ENCODE assay signal across 8 mouse cellular contexts in genomic region chr3:148987591-148988292, GRCm38 (mm10). TPM values are rescaled to one million over a fixed set of nuclear protein-coding genes. Genes with fewer than 3 reads are reported as not detected.
DNase-seq lines count a peak whose midpoint lies in the region; ATAC-seq lines count a peak whose summit lies in the region.

No protein-coding gene starts in this region.

- no peaks in the 10 kb centered on the region for H3K9me3 ChIP-seq in intestine, embryonic 15.5 days
- no peaks in the 10 kb centered on the region for H3K9me3 ChIP-seq in limb, embryonic 12.5 days
- no peaks in the 10 kb centered on the region for H3K9me3 ChIP-seq in midbrain, embryonic 11.5 days (ENCODE audit: control insufficient read depth, low read length)

- peaks cover 11% of the 10 kb centered on the region; the same call in 1 of the 2 replicates for H3K4me1 ChIP-seq in intestine, embryonic 15.5 days (replicated peaks)
- peaks cover 43% of the 10 kb centered on the region for H3K4me1 ChIP-seq in limb, embryonic 12.5 days (replicated peaks)
- peaks cover 30% of the 10 kb centered on the region for H3K4me1 ChIP-seq in midbrain, embryonic 11.5 days (ENCODE audit: control insufficient read depth, insufficient read depth, low read length)

- no peaks in the 10 kb centered on the region for H3K27me3 ChIP-seq in intestine, embryonic 15.5 days (replicated peaks)
- no peaks in the 10 kb centered on the region for H3K27me3 ChIP-seq in limb, embryonic 12.5 days
- H3K27me3 ChIP-seq in midbrain, embryonic 11.5 days (ENCODE audit: control insufficient read depth, insufficient read depth, low read length): no peaks in the 10 kb centered on the region

- under 1% methylated on average over 45 of the region's 45 CpGs for WGBS in intestine, embryonic 15.5 days
- under 1% methylated on average over 45 of the region's 45 CpGs for WGBS in limb, embryonic 12.5 days
- under 1% methylated on average over 45 of the region's 45 CpGs for WGBS in midbrain, embryonic 11.5 days

- peak overlapping the region; percentile 83 for H3K9ac ChIP-seq in intestine, embryonic 15.5 days
- peak overlapping the region; percentile 99 for H3K9ac ChIP-seq in limb, embryonic 12.5 days (replicated peaks)
- H3K9ac ChIP-seq in midbrain, embryonic 11.5 days (ENCODE audit: low read length): peak overlapping the region; percentile 95

- peak overlapping the region; percentile 79 for H3K4me3 ChIP-seq in intestine, embryonic 15.5 days (replicated peaks)
- H3K4me3 ChIP-seq in limb, embryonic 12.5 days (replicated peaks): peak overlapping the region; percentile 82
- H3K4me3 ChIP-seq in midbrain, embryonic 11.5 days (ENCODE audit: low read depth, low read length): peak overlapping the region; percentile 98

- DNase-seq in adrenal gland, adult 8-10 months: peak; percentile 76
- peak; percentile 75 for DNase-seq in embryo, embryonic 11.5 days (ENCODE audit: low read depth, low spot score)
- DNase-seq in gastrocnemius, postnatal 36 days: peak; percentile 71 to 76
- DNase-seq in midbrain, embryonic 11.5 days (ENCODE audit: low spot score, missing footprints): peak; percentile 97
- peak; percentile 71 for DNase-seq in right cerebral cortex, postnatal 4 days
- no peak for DNase-seq in T-cell, adult 2 months (ENCODE audit: low spot score)

- peak; percentile 70 for ATAC-seq in intestine, embryonic 15.5 days
- ATAC-seq in limb, embryonic 12.5 days (ENCODE audit: insufficient number of reproducible peaks, insufficient read depth, low FRiP score, low TSS enrichment, low read depth): peak; percentile 45
- peak; percentile 57 for ATAC-seq in midbrain, embryonic 11.5 days (ENCODE audit: low FRiP score)

- H3K36me3 ChIP-seq in intestine, embryonic 15.5 days: no peaks in the 10 kb centered on the region
- no peaks in the 10 kb centered on the region for H3K36me3 ChIP-seq in limb, embryonic 12.5 days
- H3K36me3 ChIP-seq in midbrain, embryonic 11.5 days (ENCODE audit: control insufficient read depth, insufficient read depth, low read length): no peaks in the 10 kb centered on the region

- H3K27ac ChIP-seq in intestine, embryonic 15.5 days: peak overlapping the region; percentile 100
- peak overlapping the region; percentile 100 for H3K27ac ChIP-seq in limb, embryonic 12.5 days
- peak overlapping the region; percentile 99 for H3K27ac ChIP-seq in midbrain, embryonic 11.5 days (ENCODE audit: low read depth, low read length)

- intact Hi-C loops in gastrocnemius, postnatal 36 days (cut with DNase I): loop anchor here (5.0 kb wide), 1 partner anchor 145 kb away; no protein-coding TSS in a partner anchor

- H3K4me2 ChIP-seq in intestine, embryonic 15.5 days (replicated peaks): peak overlapping the region; percentile 77
- peak overlapping the region; percentile 81 for H3K4me2 ChIP-seq in limb, embryonic 12.5 days
- H3K4me2 ChIP-seq in midbrain, embryonic 11.5 days: peak overlapping the region; percentile 69

RNA-seq across cellular contexts. Expression of gene Adgrl2, which starts 2.6 kb away (rescaled TPM):
- 10 to 100 TPM; 61.5 to 72.6 (median 67.9) TPM for total RNA-seq in adrenal gland, adult 8-10 months (2022)
- 10 to 100 TPM; 10.4 to 10.6 TPM for total RNA-seq in gastrocnemius, postnatal 36 days (2021)
- 38.6 and 38.9 TPM in 2 replicates for polyA plus RNA-seq in intestine, embryonic 15.5 days (2015; fragmentation: Nextera tagmentation; extraction: Ambion mirVana)
- 101 and 111 TPM in 2 replicates for polyA plus RNA-seq in limb, embryonic 12.5 days (2016; fragmentation: Nextera tagmentation; extraction: Ambion mirVana)
- 124 and 131 TPM in 2 replicates for polyA plus RNA-seq in midbrain, embryonic 11.5 days (2014; fragmentation: Nextera tagmentation; extraction: Ambion mirVana)
